Mouse (Mus musculus) urinary bladder, postnatal 36 days (tissue): ENCODE measurements at regions not wholly inside any gene's neighbourhood (a gene's known extent, or its start where the extent isn't known, plus 50 kb on each side); places are given as distances from the start of the nearest gene placed in this dataset.

Experiments
- DNase-seq, 2 experiments: peaks; one replicate each; pipeline ENCODE4 v3.0.0; 2022; ENCODE audit warnings: low spot score in 2 of 2, mixed read lengths in 1 of 2

- no peak for DNase-seq
Observed at GRCm38 (mm10) chr4:81005507-81006328, 95.3 kb downstream of the Lurap1l start.

GRCm38 (mm10) chr4:81006546-81006945 lies 96.1 kb downstream of the Lurap1l start:
- DNase-seq, result no peak

- no peak for DNase-seq
Observed at GRCm38 (mm10) chr4:81021850-81022249, 111.4 kb downstream of the Lurap1l start.

- peak; percentile 7 to 13 for DNase-seq
Observed at GRCm38 (mm10) chr4:81023436-81023983, 113.1 kb downstream of the Lurap1l start.

- no peak for DNase-seq
Observed at GRCm38 (mm10) chr4:81027558-81027957, 117.1 kb downstream of the Lurap1l start.

- no peak for DNase-seq
Observed at GRCm38 (mm10) chr4:81030671-81031070, 120.2 kb downstream of the Lurap1l start.

GRCm38 (mm10) chr4:81037336-81037902 lies 127.0 kb downstream of the Lurap1l start:
- DNase-seq, result no peak

- DNase-seq, result no peak
Observed at GRCm38 (mm10) chr4:81058227-81058626, 147.8 kb downstream of the Lurap1l start.

- DNase-seq, result no peak
Observed at GRCm38 (mm10) chr4:81058809-81059208, 148.4 kb downstream of the Lurap1l start.

- DNase-seq, result no peak
Observed at GRCm38 (mm10) chr4:81059356-81059755, 148.9 kb downstream of the Lurap1l start.

- no peak for DNase-seq
Observed at GRCm38 (mm10) chr4:81082290-81082947, 172.0 kb downstream of the Lurap1l start.

- no peak for DNase-seq
Observed at GRCm38 (mm10) chr4:81085188-81085587, 174.7 kb downstream of the Lurap1l start.

- no peak for DNase-seq
Observed at GRCm38 (mm10) chr4:81096581-81096980, 186.1 kb downstream of the Lurap1l start.

- no peak for DNase-seq
Observed at GRCm38 (mm10) chr4:81097597-81097996, 187.2 kb downstream of the Lurap1l start.

GRCm38 (mm10) chr4:81101049-81101448 lies 190.6 kb downstream of the Lurap1l start:
- DNase-seq, result no peak

GRCm38 (mm10) chr4:81111307-81111706 lies 200.9 kb downstream of the Lurap1l start:
- DNase-seq, result no peak

- no peak for DNase-seq
Observed at GRCm38 (mm10) chr4:81116411-81116810, 206.0 kb downstream of the Lurap1l start.

- DNase-seq, result no peak
Observed at GRCm38 (mm10) chr4:81124155-81124554, 213.7 kb downstream of the Lurap1l start.

GRCm38 (mm10) chr4:81129874-81130273 lies 219.4 kb downstream of the Lurap1l start:
- DNase-seq, result no peak

GRCm38 (mm10) chr4:81173111-81173510 lies 262.7 kb downstream of the Lurap1l start:
- DNase-seq, result no peak

- DNase-seq, result no peak
Observed at GRCm38 (mm10) chr4:81177443-81178041, 265.1 kb downstream of the Mpdz start.
